Mouse (Mus musculus) left cerebral cortex, postnatal 25 days (tissue): Measurements from ENCODE around the gene Ccnf. TPM values are rescaled to one million over a fixed set of nuclear protein-coding genes. Genes with fewer than 3 reads are reported as not detected.

Experiments used
- microRNA-seq, 2 experiments: library from miRNA; unstranded; fragments of <30 nt; microRNA quantifications; one replicate each; pipeline ENCODE4 v1.2.0; 2022
- total RNA-seq, 2 experiments: library from RNA; stranded (reverse); gene quantifications; 2 replicates each; pipeline ENCODE4 v1.2.3; 2021

Gene Ccnf
- total RNA-seq, 2 experiments from 2014 or later: 6.5 to 6.9 TPM

Small RNAs within 50 kb of the gene (microRNA-seq; reads per million reads assigned to microRNA genes)
- 1.2 to 4.0 reads per million in 2 experiments for gene Mir5134
- 0.34 to 1.2 reads per million in 2 experiments for gene Mir6965

Other genes starting within 250 kb of the Ccnf start
- not detected for gene Prss27, start 213.3 kb downstream of the Ccnf start, total RNA-seq
- gene Kctd5, start 178.0 kb downstream of the Ccnf start, total RNA-seq: 10 to 100 TPM; 25.7 to 27.0 TPM
- gene Pdpk1, start 100.6 kb downstream of the Ccnf start, total RNA-seq: 100 to 1,000 TPM; 109 to 112 TPM
- gene Amdhd2, start 87.7 kb downstream of the Ccnf start, total RNA-seq: 10 to 100 TPM; 25.9 to 28.3 TPM
- 1,000 to 10,000 TPM; 1,342 to 1,424 TPM for gene Atp6v0c, start 81.8 kb downstream of the Ccnf start, total RNA-seq
- 10 to 100 TPM; 63.7 to 68.9 TPM for gene Tbc1d24, start 45.9 kb downstream of the Ccnf start, total RNA-seq
- gene Ntn3, start 42.0 kb downstream of the Ccnf start, total RNA-seq: 10 to 100 TPM in 1 of 2 experiments, 1 to 10 TPM in 1; 9.8 to 10.8 TPM
- 1 to 10 TPM; 9.2 to 10.0 TPM for gene Tedc2, start 30.6 kb downstream of the Ccnf start, total RNA-seq
- 1 to 10 TPM; 1.2 to 1.4 TPM for gene Abca17, start 99.6 kb upstream of the Ccnf start, total RNA-seq
- gene Abca3, start 100.5 kb upstream of the Ccnf start, total RNA-seq: 10 to 100 TPM; 78.7 to 81.7 TPM
- 100 to 1,000 TPM; 134 to 138 TPM for gene Rnps1, start 163.1 kb upstream of the Ccnf start, total RNA-seq
- 10 to 100 TPM; 21.4 to 28.1 TPM for gene Eci1, start 175.2 kb upstream of the Ccnf start, total RNA-seq
- 1 to 10 TPM; 6.4 to 8.1 TPM for gene Dnase1l2, start 191.6 kb upstream of the Ccnf start, total RNA-seq
- gene E4f1, start 218.8 kb upstream of the Ccnf start, total RNA-seq: 10 to 100 TPM; 30.4 to 33.2 TPM
- 10 to 100 TPM; 70.2 to 72.3 TPM for gene Pgp, start 218.9 kb upstream of the Ccnf start, total RNA-seq
- gene Bricd5, start 222.4 kb upstream of the Ccnf start, total RNA-seq: 1 to 10 TPM; 1.4 to 1.6 TPM
- 10 to 100 TPM; 30.0 to 32.2 TPM for gene Mlst8, start 227.6 kb upstream of the Ccnf start, total RNA-seq
- gene Caskin1, start 237.1 kb upstream of the Ccnf start, total RNA-seq: 100 to 1,000 TPM; 115 to 121 TPM